Mouse (Mus musculus): ENCODE data around the gene Adh4. TPM values are rescaled to one million over a fixed set of nuclear protein-coding genes. Genes with fewer than 3 reads are reported as not detected.
A peak's percentile ranks its signal among the peaks of the same experiment; 100 is the strongest.
"Not testable (repeated sequence)": the region's sequence is repeated elsewhere in the genome, so short reads cannot be mapped to it uniquely, and the experiment has no call there.

The Adh4 gene
- polyA plus RNA-seq, 2 experiments, result not detected

DNA sequence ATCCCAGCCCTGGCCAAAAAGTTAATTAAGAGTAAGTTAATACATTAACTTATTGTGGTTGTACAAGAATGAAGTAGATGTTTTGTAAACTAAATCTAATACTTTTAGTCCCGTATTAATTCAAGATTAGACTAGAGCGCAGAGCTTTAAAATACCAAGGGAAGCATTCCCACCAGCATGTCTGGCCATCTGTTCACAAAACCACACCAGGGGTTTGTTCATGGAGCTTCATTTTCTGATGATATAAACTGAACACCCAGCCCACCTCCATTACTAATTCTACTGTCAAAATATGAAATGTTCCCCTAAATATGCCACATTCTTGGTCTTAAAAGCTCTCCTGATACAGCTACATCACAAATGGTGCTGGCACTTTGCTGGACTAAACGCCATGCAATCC is 43.2 kb downstream of the Adh4 start:
- Histone ChIP-seq H3K36me3 (ENCODE audit: control insufficient read depth, insufficient read depth, low read length) (peaks cover 89% of the 10 kb centered on the region), H3K27me3 (ENCODE audit: control insufficient read depth, insufficient read depth, low read length) (no peaks in the 10 kb centered on the region), H3K4me2 (replicated peaks; ENCODE audit: low read depth, low read length, severe bottlenecking) (no peak overlapping the region), H3K9me3 (ENCODE audit: control insufficient read depth, low read length) (no peaks in the 10 kb centered on the region), H3K4me3 (replicated peaks; ENCODE audit: low read length) (no peak overlapping the region), H3K4me1 (ENCODE audit: control insufficient read depth, insufficient read depth, low read length) (no peaks in the 10 kb centered on the region), H3K27ac (replicated peaks; ENCODE audit: low read depth, low read length) (no peak overlapping the region), H3K9ac (ENCODE audit: low read depth, low read length, severe bottlenecking) (no peak overlapping the region)
- ATAC-seq (ENCODE audit: low FRiP score, low read depth) (no peak), DNase-seq (ENCODE audit: low spot score) (no peak)
- 98% methylated on average over 3 of the region's 3 CpGs for WGBS
- TF ChIP-seq POLR2A (IDR thresholded peaks at IDR 0.05; ENCODE audit: borderline replicate concordance, extremely low read depth, insufficient read depth, insufficient read length), result no peak

DNA sequence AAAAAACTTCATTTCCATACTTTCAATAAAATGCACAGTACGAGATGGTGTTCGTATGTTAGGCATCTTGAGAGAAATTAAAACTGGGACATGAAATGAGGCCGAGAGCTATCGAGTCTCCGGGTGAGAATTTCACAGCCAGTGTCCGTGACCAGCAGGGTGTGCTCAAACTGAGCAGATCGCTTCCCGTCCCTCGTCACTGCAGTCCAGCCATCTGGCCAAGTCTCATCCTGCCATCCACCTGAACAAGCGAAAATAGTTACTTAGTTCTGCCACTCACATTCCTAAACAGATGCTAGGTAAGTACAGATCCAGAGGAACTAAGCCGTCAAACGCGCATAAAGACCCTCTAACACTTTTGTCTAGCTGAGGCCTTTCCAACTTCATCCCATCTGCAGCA is 45.0 kb downstream of the Adh4 start:
- no peak overlapping the region for H3K4me2 ChIP-seq (replicated peaks; ENCODE audit: low read depth, low read length, severe bottlenecking)
- H3K4me3 ChIP-seq (replicated peaks; ENCODE audit: low read length), result no peak overlapping the region
- H3K27me3 ChIP-seq (ENCODE audit: control insufficient read depth, insufficient read depth, low read length), result no peaks in the 10 kb centered on the region
- DNase-seq (ENCODE audit: low spot score) (no peak), ATAC-seq (ENCODE audit: low FRiP score, low read depth) (no peak)
- H3K36me3 ChIP-seq (ENCODE audit: control insufficient read depth, insufficient read depth, low read length), result peaks cover 88% of the 10 kb centered on the region
- no peaks in the 10 kb centered on the region for H3K4me1 ChIP-seq (ENCODE audit: control insufficient read depth, insufficient read depth, low read length)
- 85% methylated on average over 13 of the region's 13 CpGs for WGBS
- no peak overlapping the region for H3K9ac ChIP-seq (ENCODE audit: low read depth, low read length, severe bottlenecking)
- H3K27ac ChIP-seq (replicated peaks; ENCODE audit: low read depth, low read length), result no peak overlapping the region
- no peaks in the 10 kb centered on the region for H3K9me3 ChIP-seq (ENCODE audit: control insufficient read depth, low read length)
- no peak for TF ChIP-seq POLR2A (IDR thresholded peaks at IDR 0.05; ENCODE audit: borderline replicate concordance, extremely low read depth, insufficient read depth, insufficient read length)

DNA sequence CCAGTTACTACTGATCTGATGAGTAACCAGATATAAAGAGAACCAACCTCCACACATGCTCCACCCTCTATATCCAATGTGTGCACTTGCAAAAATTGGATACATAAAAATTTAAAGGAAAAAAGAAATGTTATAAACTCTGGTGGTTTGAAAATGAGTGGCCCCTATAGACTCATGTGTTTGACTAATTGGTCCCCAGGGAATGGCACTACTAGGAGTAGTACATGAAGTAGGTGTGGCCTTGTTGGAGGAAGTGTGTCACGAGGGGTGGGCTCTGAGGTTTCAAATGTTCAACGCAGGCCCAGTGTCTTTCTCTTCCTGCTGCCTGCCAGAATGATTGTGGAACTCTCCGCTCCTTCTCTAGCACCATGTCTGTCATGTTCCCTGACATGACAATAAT is 46.6 kb downstream of the Adh4 start:
- no peak for ATAC-seq (ENCODE audit: low FRiP score, low read depth)

DNA sequence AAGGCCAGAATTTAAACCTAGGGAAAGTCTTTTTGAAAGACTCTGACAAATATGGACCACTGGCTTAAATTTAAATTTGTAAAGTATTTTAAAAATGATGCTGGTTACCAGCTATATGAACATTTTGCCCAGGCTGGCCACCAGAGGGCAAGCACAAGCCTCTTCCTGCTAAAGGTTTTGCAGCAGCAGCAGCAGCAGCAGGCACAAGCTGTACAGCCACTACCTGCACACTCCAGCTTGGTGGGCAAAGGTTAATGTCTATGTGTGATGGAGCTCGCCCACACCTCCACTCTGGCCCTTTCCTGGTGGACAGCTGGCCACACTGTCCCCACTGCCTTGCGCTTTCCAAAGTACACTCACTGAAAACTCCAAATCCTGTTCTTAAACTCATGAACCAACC is 47.9 kb downstream of the Adh4 start:
- H3K27me3 ChIP-seq (ENCODE audit: control insufficient read depth, insufficient read depth, low read length), result no peaks in the 10 kb centered on the region
- no peak overlapping the region for H3K27ac ChIP-seq (replicated peaks; ENCODE audit: low read depth, low read length)
- no peak overlapping the region for H3K4me3 ChIP-seq (replicated peaks; ENCODE audit: low read length)
- peak; percentile 57 for DNase-seq (ENCODE audit: low spot score)
- no peak for TF ChIP-seq POLR2A (IDR thresholded peaks at IDR 0.05; ENCODE audit: borderline replicate concordance, extremely low read depth, insufficient read depth, insufficient read length)
- no peak for ATAC-seq (ENCODE audit: low FRiP score, low read depth)
- no peak overlapping the region for H3K4me2 ChIP-seq (replicated peaks; ENCODE audit: low read depth, low read length, severe bottlenecking)
- no peaks in the 10 kb centered on the region for H3K9me3 ChIP-seq (ENCODE audit: control insufficient read depth, low read length)
- 63% methylated on average over 2 of the region's 2 CpGs for WGBS
- H3K36me3 ChIP-seq (ENCODE audit: control insufficient read depth, insufficient read depth, low read length), result peaks cover 78% of the 10 kb centered on the region
- H3K4me1 ChIP-seq (ENCODE audit: control insufficient read depth, insufficient read depth, low read length), result no peaks in the 10 kb centered on the region
- H3K9ac ChIP-seq (ENCODE audit: low read depth, low read length, severe bottlenecking), result no peak overlapping the region

More for the DNA sequence above, 46.6 kb downstream of the Adh4 start:
- Histone ChIP-seq H3K9me3 (ENCODE audit: control insufficient read depth, low read length) (no peaks in the 10 kb centered on the region), H3K4me3 (replicated peaks; ENCODE audit: low read length) (no peak overlapping the region), H3K27ac (replicated peaks; ENCODE audit: low read depth, low read length) (no peak overlapping the region), H3K27me3 (ENCODE audit: control insufficient read depth, insufficient read depth, low read length) (no peaks in the 10 kb centered on the region), H3K9ac (ENCODE audit: low read depth, low read length, severe bottlenecking) (no peak overlapping the region), H3K36me3 (ENCODE audit: control insufficient read depth, insufficient read depth, low read length) (peaks cover 83% of the 10 kb centered on the region), H3K4me1 (ENCODE audit: control insufficient read depth, insufficient read depth, low read length) (no peaks in the 10 kb centered on the region), H3K4me2 (replicated peaks; ENCODE audit: low read depth, low read length, severe bottlenecking) (no peak overlapping the region)
- no peak for TF ChIP-seq POLR2A (IDR thresholded peaks at IDR 0.05; ENCODE audit: borderline replicate concordance, extremely low read depth, insufficient read depth, insufficient read length)
- DNase-seq (ENCODE audit: low spot score), result no peak
- 92% methylated on average over 3 of the region's 3 CpGs for WGBS

DNA sequence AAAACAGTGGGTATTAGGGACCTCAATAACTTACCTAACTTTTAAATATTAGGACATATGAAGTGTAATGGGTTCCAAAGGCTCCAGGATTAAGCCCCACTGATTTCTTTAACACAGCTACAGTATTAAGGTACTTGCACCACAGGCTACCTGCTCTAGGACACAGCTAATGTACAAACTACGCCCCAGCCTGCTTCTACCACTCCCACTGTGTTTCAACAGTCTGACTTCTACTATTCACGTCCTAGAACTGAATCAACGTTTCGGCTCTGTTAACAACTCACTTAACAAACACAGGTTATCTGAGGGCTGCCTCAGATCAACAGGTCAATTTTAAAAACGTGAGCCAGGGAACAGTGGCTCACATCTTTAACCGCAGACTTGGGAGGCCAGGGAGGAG is 48.5 kb downstream of the Adh4 start:
- Histone ChIP-seq H3K4me3 (replicated peaks; ENCODE audit: low read length) (no peak overlapping the region), H3K9me3 (ENCODE audit: control insufficient read depth, low read length) (no peaks in the 10 kb centered on the region), H3K4me2 (replicated peaks; ENCODE audit: low read depth, low read length, severe bottlenecking) (no peak overlapping the region), H3K4me1 (ENCODE audit: control insufficient read depth, insufficient read depth, low read length) (no peaks in the 10 kb centered on the region), H3K27me3 (ENCODE audit: control insufficient read depth, insufficient read depth, low read length) (no peaks in the 10 kb centered on the region), H3K9ac (ENCODE audit: low read depth, low read length, severe bottlenecking) (no peak overlapping the region), H3K36me3 (ENCODE audit: control insufficient read depth, insufficient read depth, low read length) (peaks cover 79% of the 10 kb centered on the region), H3K27ac (replicated peaks; ENCODE audit: low read depth, low read length) (no peak overlapping the region)
- ATAC-seq (ENCODE audit: low FRiP score, low read depth), result no peak
- TF ChIP-seq POLR2A (IDR thresholded peaks at IDR 0.05; ENCODE audit: borderline replicate concordance, extremely low read depth, insufficient read depth, insufficient read length), result no peak
- 89% methylated on average over 6 of the region's 6 CpGs for WGBS
- no peak for DNase-seq (ENCODE audit: low spot score)

DNA sequence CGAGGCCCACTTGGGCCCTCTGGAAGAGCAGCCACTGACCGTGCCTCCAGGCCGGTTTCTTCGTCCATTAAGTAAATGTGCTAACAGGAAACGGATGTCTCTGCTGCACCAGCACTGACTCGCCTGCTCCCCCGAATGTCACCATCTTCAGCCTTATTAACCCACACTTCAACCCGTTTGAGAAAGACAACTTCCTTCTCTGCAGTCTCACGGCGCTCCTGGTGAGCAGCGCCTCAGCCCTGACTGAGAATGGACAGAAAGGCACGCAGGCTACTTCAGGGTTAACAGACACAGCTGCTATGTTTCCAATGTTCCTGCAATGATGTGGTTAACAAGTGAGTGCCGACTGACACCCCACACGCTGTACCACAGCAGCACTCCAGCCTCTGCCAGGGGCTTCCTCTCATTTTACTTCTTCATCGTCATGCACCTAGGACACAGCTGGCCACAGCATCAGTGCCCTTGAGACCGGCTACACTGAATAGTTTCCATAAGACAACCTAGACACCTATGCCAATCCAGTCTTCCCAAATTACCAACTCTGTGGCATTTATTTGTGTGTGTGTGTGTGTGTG is 49.4 kb downstream of the Adh4 start:
- no peaks in the 10 kb centered on the region for H3K9me3 ChIP-seq (ENCODE audit: control insufficient read depth, low read length)
- 60% methylated on average over 16 of the region's 16 CpGs for WGBS
- no peak for TF ChIP-seq POLR2A (IDR thresholded peaks at IDR 0.05; ENCODE audit: borderline replicate concordance, extremely low read depth, insufficient read depth, insufficient read length)
- no peak overlapping the region for H3K4me2 ChIP-seq (replicated peaks; ENCODE audit: low read depth, low read length, severe bottlenecking)
- ATAC-seq (ENCODE audit: low FRiP score, low read depth), result no peak
- no peaks in the 10 kb centered on the region for H3K27me3 ChIP-seq (ENCODE audit: control insufficient read depth, insufficient read depth, low read length)
- H3K36me3 ChIP-seq (ENCODE audit: control insufficient read depth, insufficient read depth, low read length), result peaks cover 76% of the 10 kb centered on the region
- DNase-seq (ENCODE audit: low spot score), result no peak
- H3K4me3 ChIP-seq (replicated peaks; ENCODE audit: low read length), result no peak overlapping the region
- H3K9ac ChIP-seq (ENCODE audit: low read depth, low read length, severe bottlenecking), result no peak overlapping the region
- no peaks in the 10 kb centered on the region for H3K4me1 ChIP-seq (ENCODE audit: control insufficient read depth, insufficient read depth, low read length)
- no peak overlapping the region for H3K27ac ChIP-seq (replicated peaks; ENCODE audit: low read depth, low read length)

DNA sequence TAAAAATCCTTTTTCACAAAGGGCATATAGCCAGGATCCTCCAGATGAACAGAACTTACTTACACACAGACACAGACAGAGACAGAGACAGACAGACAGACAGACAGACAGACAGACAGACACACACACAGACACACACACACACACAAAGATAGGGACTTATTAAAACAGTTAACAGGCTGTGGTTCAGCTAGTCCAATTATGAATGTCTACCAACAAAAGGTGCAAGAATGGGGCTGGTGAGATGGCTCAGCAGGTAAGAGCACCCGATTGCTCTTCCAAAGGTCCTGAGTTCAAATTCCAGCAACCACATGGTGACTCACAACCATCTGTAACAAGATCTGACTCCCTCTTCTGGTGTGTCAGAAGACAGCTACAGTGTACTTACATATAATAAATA is 51.4 kb downstream of the Adh4 start:
- ATAC-seq (ENCODE audit: low FRiP score, low read depth); H3K9me3 ChIP-seq (ENCODE audit: control insufficient read depth, low read length); H3K27me3 ChIP-seq (ENCODE audit: control insufficient read depth, insufficient read depth, low read length); DNase-seq (ENCODE audit: low spot score); H3K27ac ChIP-seq (replicated peaks; ENCODE audit: low read depth, low read length); H3K4me1 ChIP-seq (ENCODE audit: control insufficient read depth, insufficient read depth, low read length); H3K4me2 ChIP-seq (replicated peaks; ENCODE audit: low read depth, low read length, severe bottlenecking); H3K4me3 ChIP-seq (replicated peaks; ENCODE audit: low read length); H3K9ac ChIP-seq (ENCODE audit: low read depth, low read length, severe bottlenecking): not testable (repeated sequence)
- peaks cover 76% of the 10 kb centered on the region for H3K36me3 ChIP-seq (ENCODE audit: control insufficient read depth, insufficient read depth, low read length)
- WGBS, result 91% methylated on average over 1 of the region's 1 CpGs
